Mouse (Mus musculus) urinary bladder, postnatal 25 days (tissue): ENCODE data around the gene Prr23a1.

Source experiments
- DNase-seq: peaks from one replicate; pipeline ENCODE4 v3.0.0; 2022; ENCODE audit warnings: low spot score

Gene Prr23a1

DNA sequence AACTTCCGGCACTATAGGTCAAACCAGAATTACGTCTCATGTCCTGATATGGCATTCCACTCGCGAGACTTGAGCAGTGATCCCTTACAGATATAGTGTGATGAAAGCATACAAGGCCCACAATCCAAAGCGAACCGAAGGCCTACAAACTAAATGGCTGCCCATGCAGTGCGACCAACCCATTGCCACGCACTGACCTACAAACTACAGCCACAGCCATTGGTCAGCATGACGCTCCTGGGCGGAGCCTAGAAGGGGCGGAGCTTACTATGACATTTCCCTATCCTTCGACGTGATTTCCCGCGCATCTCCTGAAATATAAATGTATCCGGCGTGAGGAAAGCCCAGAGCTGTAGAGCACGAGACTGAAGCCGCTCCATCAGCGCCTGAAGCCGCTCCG lies at the start of gene Prr23a1:
TSS of gene Prr23a1 (plus strand) at position 387 of the 400 bp plus-strand sequence.
- DNase-seq, result no peak

DNA sequence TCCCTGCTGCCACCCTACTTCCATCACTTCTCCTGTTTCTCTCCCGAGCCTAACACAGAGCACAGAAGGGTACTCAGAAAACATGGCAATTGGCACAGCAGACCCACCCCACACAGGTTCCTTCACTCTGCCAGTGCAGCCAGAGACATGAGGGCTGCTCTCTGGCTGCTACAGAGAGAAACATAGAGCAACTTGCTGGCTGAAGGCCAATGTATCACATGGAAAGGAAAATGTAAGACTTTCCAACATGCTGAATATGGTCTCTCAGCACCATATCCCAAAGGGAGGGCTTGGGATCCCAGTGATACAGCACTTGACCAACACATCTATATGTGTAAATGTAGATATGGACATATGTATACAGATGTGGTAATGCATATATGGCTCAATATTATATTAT lies 43.3 kb upstream of the Prr23a1 start:
- no peak for DNase-seq

DNA sequence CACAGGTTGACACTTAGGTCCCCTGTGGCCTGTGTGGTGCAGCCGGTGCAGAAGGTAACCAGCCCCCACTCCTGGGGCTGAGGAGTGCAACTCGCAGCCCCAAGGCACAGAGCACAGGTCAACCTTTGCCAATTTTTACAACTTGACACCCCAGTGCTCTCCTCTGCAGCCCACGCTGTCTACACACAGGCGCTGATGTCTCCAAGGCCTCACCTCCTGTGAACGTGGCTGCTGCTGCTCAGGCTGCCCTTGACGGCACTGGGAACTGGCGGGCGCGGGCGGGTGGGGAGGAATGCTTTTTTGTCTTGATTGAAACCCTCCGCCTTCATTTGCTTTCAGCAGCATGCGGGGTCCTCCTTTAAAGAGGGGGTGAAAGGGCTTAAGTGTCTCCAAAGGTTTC lies 38.3 kb upstream of the Prr23a1 start:
- DNase-seq, result no peak

DNA sequence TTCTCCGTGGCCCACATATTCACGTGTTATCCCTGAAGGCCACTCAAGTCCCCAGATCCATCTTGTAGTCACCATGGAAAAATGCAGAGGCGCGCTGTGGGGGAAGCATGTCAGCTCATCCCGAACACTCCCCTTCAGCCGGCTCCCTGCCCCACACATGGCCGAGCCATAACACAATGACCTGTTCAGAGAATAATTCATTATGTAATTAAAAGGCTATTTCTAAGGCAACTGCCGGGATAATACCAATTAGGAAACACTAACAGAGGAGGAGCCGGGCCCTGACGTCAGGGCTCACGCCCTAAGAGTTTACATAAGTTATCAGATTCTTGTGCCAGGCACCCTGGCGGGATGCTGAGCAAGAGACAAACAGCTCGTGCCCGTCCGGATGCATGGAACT lies 36.8 kb upstream of the Prr23a1 start:
- DNase-seq, result no peak

DNA sequence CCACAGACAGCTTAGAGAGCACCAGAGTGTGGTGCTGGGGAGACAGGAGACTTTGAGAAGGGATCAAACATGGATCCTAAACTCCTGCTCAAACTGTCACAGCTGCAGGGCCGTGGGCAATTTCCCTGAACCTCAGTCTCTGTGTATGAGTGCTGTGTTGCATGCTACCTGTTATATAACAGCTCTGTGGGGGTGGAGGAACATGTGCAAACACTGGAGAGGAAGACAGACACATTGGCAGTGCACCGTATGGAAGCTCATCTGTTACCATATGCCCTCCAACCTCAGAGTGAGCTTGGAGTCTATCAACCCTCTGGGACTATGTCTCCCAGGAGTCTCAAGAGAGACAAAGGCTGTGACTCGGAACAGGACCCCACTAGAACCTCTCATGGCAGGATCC lies 36.4 kb upstream of the Prr23a1 start:
- DNase-seq, result no peak

DNA sequence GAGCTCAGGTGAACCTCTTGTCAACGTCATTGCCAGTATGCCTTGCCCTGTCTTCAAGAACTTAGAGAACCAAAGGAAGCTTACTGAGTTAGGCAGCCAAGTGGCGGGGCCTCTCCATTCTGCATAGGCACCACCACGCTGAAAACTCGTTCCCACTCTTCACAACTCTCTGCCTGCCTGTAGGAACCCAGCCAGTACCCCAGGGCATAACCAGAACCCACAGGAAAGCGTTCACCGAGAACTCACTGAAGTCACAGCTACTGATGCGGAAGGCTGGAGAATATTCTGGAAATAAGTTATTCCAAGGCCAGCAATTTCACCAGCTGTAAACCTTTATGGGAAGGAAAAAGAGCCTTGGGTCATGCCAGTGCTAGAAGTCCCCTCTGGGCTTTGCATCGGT lies 34.7 kb upstream of the Prr23a1 start:
- no peak for DNase-seq

DNA sequence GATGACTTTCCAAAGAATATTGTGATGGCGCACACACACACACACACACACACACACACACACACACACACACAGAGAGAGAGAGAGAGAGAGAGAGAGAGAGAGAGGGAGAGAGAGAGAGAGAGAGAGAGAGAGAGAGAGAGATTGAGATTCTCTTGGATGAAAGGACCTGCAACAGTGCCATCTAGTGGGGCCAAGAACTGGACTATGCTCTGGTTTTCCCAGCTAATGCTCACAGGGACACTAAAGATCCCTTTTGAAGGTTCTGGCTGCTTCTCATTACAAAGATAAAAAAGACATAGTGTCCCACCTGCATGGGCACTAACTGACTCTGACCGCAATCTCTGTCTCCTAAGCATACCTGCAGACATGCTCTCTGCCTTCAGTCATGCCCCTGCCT lies 32.8 kb upstream of the Prr23a1 start:
- peak; percentile 42 for DNase-seq

DNA sequence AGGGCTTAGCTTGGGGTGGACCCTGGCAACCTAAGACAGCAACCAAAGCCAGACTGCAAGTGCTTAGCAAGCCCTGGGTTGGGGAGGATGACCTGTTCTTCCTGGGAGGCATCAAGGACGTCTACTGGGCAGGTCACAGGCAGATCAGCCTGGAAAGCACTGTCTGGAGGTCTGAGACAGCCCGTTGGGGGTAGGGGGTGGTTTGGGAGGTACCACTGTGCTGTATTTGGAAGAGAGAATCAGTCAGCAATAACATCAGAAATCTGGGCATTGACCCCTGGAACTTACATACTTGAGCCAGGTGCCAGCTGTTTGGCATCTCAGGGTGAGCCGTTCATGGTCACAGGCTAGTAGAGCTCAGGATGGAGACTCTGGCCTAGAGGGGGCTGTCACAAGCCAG lies 26.2 kb upstream of the Prr23a1 start:
- no peak for DNase-seq

DNA sequence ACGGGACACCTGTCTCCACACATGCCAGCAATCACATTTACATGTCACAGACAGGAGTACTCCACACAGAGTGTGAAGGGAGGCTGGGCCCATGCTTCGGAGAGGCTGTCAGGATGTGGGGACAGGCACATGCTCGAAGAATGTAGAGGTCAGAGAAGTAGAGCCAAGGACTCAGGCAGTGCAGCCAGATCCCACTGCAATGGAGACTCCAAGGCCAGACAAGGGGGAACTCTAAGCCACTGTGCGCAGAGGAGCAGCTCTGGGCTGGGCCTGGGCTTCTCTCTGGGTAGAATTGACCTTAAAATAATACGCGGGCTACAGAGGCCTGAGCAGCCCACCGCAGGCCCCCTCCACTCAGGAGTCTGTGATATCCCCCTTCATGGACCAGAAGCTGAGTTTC lies 24.7 kb upstream of the Prr23a1 start:
- no peak for DNase-seq

DNA sequence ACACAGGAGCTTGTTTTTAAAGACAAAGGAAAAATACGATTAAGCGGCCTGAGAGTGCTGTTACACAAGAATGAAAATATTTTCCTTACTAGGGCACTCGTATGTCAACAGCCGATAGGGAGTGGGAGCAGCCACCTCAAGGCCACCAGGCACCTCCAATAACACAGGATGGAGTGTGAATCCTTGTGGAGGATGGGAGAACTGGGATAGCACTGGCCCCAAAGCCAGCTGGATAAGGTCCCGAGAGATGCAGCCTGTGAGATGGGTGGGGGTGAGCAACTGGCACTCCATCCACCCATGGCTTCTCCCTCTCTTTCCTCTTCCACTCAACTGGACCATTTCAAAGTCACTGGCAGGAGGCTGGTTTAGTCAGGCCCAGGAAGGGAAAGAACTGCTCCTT lies 23.3 kb upstream of the Prr23a1 start:
- DNase-seq, result no peak

DNA sequence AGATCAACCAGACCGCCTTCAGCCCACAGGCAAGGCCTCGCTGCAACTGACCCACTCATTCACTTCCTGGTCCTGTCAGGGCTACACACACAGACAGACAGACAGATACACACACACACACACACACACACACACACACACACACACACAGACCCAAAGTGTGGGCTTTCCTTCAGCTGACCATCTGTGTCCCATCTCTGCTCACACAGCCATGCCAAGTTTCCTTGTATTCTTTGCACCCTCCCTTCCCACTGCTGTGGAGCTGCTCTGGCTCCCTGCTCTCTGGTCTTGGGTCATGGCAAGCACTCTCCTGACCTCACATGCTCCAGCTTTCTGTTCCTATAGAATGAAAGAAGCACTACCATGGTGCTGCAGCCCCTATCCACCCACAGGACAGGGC lies 22.8 kb upstream of the Prr23a1 start:
- no peak for DNase-seq

DNA sequence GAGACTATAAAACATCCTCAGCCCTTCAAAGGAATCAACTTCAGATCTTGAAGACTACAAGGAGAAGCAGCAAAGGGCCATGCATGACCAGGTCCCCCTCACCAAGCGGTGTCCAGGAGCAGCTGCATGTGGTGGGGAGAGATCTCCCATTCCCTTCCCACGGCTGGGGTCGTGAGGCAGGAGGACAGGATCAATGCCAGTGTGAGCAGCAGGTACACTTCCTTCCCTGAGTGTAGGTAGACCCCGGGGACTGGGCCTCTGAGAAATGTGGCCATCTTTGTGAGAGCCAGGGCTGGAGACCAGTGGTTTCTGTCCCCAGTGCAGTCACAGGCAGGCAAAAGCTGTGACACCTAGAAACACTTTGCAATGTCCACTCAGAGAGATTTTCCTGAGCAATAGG lies 21.8 kb upstream of the Prr23a1 start:
- no peak for DNase-seq

DNA sequence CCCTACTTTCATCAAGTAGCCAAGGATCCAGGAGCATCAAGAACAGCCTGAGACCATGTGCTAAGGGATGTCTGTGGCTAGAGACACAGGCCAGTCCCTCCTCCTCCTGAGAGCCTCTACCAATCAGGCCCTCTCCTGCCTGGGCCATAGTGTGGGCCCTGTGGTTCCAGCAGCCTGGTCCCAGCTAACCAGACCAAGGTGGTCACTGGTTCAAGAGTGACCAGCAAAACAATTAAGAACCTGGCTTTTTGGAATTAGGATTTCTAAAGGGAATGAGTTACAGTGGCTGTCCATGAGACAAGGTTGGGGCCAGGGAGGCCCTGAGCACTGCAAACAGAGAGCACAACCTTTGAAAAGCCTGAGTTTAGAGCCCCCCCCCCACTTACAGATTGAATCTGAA lies 21.2 kb upstream of the Prr23a1 start:
- DNase-seq, result no peak

DNA sequence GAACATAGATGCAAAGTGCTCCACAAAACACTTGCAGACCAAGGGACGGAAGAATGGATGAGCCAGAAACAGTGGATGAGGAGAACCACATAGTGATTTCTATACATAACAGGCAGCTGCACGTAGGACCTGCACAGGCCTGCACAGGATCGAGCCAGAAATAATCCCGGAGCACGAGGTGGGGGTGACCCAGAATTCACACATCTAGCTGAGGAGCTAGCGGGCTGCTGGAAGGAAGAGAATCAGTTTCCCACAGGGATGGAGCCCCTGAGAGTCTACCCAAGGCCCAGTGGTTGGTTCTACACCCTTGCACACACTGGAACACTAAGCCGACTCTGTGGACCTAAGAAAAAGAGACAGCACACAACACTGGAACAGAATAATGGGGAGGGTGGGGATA lies 18.5 kb upstream of the Prr23a1 start:
- DNase-seq, result no peak

DNA sequence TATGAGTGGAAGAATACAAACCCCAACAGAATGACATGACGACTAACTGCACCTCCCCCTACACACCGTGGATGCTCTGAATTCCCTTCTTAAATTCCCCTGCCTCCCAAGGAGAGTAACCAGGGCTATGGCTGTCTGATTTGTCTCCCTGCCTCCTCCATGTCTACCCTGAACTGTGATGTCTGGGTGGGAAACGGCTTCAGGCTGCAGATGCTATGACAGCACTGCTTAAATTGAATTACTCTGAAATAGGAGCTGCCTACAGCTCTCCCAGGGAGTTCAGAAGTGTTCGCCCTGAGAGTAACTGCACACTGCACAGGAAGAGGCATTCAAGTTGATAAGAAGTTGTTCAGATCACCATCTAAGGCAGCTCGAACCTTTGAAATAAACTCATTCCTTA lies 12.8 kb upstream of the Prr23a1 start:
- no peak for DNase-seq

DNA sequence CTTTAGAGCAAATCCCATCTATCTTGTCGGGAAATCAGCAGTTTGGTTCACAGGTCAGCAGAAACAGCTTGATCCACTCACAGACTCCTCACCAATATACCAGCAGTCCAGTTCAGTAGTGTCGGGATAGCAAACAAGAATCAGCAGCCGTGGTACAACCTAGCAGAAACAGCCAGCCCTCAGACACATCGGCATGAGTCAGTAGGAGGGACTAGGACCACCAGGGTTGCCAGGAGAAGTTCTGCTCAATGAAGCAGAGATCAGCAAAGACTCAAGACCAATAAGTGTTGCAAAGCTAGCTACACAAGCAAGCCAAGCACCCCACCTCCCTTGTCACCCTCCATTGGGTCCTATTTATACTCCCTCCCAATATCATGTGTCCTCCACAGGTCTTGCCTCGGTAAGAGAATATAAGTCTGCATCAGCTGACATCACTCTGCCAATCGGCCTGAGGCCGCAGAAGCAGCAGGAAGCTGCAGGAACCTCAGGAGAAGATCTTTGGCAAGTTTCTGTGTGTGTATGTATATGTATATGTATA lies 4.7 kb upstream of the Prr23a1 start:
- DNase-seq, result no peak

DNA sequence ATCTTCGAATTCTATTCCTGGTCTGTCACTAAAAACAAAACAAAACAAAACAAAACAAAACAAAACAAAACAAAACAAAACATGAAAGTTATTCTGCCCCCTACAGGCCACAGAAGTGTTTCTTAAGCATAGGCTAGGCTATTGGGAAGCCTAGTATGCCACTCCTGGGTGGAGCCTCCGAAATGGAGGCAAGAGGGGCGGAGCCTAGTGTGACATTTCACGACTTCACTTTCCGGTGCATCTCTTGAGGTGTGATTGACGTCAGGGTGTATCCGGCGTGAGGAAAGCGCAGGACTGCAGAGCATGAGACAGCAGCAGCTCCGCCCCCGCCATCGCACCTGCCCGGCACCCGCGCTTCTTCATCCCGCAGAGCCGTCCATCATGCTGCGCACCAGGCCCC lies 13.9 kb downstream of the Prr23a1 start, which contains the start of gene Prr23a2:
TSS of gene Prr23a2 (plus strand) at position 285 of the 400 bp plus-strand sequence.
- DNase-seq, result no peak

DNA sequence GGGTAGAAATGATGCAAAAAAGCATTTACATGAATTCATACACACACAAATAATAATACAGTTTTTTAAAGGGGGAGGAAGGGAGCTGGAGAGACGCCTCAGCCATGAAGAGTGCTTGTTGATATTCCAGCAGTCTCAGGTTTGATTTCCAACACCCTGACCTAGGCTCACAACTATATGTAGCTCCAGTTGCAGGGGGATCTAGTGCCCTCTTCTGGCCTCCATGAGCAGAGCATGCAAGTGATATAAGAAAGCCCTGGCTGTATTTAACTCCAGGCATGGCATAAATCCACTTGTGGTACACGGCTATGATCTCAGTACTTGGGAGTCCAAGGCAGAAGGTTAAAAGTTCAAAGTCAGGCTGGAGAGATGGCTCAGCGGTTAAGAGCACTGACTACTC lies 21.2 kb downstream of the Prr23a1 start:
- DNase-seq, result no peak

DNA sequence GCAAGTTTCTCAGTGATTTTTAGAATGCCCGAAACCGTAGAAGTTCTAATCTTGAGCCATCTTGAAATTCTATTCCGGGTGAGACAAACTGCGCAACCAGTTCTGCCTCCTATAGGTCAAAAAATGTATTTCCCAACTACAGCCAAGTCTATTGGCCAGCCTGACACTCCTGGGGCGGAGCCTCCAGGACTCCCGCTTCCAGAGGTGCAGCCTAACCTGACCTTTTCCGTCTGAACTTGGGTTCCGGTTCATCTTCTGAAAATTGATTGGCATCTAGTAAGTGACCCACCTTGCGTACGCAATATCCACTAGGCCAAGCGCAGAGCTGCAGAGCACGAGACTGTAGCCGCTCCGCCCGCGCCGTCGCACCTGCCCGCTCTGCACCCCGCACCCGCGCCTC lies 22.3 kb downstream of the Prr23a1 start, which contains the start of gene Prr23a3:
TSS of gene Prr23a3 (plus strand) at position 197 of the 400 bp plus-strand sequence.
- DNase-seq, result no peak
